Mouse (Mus musculus): ENCODE results near the gene Ntn1. TPM values are rescaled to one million over a fixed set of nuclear protein-coding genes. Genes with fewer than 3 reads are reported as not detected.

Gene Ntn1
- polyA plus RNA-seq, 1 experiment from 2014 or later: 24.8 TPM

- Histone ChIP-seq H3K4me1 (replicated peaks) (peaks cover 39% of the 10 kb centered on the region), H3K4me2 (no peak overlapping the region; the same call in 1 of the 2 replicates)
Observed at GRCm38 (mm10) chr11:68387971-68388654, 12.5 kb downstream of the Ntn1 start.

GRCm38 (mm10) chr11:68387441-68387760, 13.2 kb downstream of the Ntn1 start:
- 0 out of 2 replicates have a peak overlapping the region, but pooled peaks have one; percentile 58 for H3K9ac ChIP-seq

More at GRCm38 (mm10) chr11:68387971-68388654, 12.5 kb downstream of the Ntn1 start:
- Histone ChIP-seq H3K4me3 (no peak overlapping the region), H3K36me3 (no peaks in the 10 kb centered on the region), H3K9ac (no peak overlapping the region), H3K9me3 (no peaks in the 10 kb centered on the region), H3K27me3 (peaks cover 68% of the 10 kb centered on the region), H3K27ac (replicated peaks) (no peak overlapping the region)
- ATAC-seq (ENCODE audit: low FRiP score, low read depth): no peak
- 30% methylated on average over 11 of the region's 11 CpGs for WGBS

DNA sequence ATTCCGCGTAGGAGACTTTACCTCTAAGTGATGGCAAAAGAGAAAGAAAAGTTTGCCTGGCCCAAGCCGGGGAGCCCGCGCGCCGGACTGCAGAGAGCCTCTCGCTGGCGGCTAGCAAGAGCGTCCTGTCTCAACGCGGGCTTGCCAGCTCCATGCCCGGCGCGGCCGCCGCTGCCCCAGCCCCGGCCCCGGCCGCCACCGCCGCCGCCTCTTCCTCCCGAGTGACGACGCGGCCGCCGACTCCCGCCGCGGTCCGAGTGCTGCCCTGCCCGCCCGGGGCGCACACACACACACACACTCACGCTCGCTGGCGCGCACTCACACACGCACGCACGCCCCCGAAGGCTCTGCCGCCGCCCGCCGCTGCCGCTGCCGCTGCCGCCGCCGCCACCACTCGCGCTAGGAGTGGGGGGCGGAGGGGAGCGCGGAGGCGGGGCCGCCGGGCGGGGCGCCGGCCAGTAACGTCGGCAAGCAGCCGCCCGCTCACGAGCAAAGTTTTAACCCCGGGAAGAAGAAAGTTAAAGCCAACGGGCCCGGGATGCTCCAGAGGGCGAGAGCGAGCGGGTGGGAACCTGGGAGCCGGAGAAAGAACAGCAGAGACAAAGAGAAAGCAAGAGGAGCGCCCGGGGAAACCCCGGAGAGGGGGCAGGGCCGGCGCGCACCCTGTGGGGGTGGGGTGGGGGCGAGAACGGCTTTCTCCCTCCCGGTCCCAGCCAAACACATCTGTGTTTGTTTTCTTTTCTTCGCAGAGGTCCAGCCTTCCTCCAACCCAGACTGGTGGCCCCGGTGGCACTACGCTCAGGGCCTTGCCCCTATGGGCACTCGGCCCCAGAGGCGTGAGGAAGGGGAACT, 13.8 kb downstream of the Ntn1 start:
- H3K9ac ChIP-seq: peak overlapping the region; percentile 58
- peak overlapping the region; percentile 74 for H3K27ac ChIP-seq (replicated peaks)
- H3K4me1 ChIP-seq (replicated peaks): peaks cover 39% of the 10 kb centered on the region
- peak; percentile 71 for ATAC-seq (ENCODE audit: low FRiP score, low read depth)
- peak overlapping the region; percentile 53 for H3K4me3 ChIP-seq
- H3K9me3 ChIP-seq: no peaks in the 10 kb centered on the region
- H3K36me3 ChIP-seq: no peaks in the 10 kb centered on the region
- peaks cover 58% of the 10 kb centered on the region for H3K27me3 ChIP-seq
- H3K4me2 ChIP-seq: peak overlapping the region; percentile 96
- under 1% methylated on average over 81 of the region's 90 CpGs for WGBS

More at GRCm38 (mm10) chr11:68387441-68387760, 13.2 kb downstream of the Ntn1 start:
- 18% methylated on average over 4 of the region's 4 CpGs for WGBS
- Histone ChIP-seq H3K36me3 (no peaks in the 10 kb centered on the region), H3K4me1 (replicated peaks) (peaks cover 39% of the 10 kb centered on the region), H3K9me3 (no peaks in the 10 kb centered on the region), H3K27ac (replicated peaks) (peak overlapping the region; percentile 74; the same call in 1 of the 2 replicates), H3K4me2 (peak overlapping the region; percentile 96), H3K4me3 (peak overlapping the region; percentile 53), H3K27me3 (peaks cover 64% of the 10 kb centered on the region)
- ATAC-seq (ENCODE audit: low FRiP score, low read depth): no peak

DNA sequence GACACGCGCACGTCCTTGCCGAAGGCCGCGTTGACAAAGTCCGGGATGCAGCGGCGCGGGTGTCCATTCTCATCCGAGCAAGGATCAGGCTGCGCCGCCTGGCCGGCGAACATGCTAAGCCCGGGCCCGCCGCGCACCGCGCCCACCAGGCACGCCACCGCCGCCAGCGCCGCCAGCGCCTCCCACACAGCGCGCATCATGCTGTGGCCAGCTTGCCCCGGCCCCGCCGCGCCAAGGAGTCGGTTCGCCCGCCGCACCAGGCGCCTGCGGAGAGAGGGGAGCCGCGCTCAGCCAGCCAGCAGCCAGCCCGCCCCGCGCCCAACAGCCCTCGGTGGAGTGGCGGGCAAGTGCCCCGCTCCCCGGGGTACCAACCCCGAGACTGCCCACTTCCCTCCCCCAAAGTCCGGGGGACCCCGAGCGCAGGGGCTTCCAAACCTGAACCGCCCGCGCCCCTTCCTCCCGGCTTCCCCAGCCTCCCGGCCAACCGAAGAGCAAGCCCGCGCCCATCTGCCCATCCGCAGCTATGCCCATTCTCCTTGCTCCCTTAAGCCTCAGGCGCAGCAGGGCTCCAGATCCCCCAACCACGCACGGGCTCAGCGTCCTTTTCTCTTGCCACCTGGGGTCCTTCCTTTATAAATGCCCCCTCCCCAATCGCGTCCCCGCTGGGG, 14.6 kb downstream of the Ntn1 start:
- Histone ChIP-seq H3K4me3 (peak overlapping the region; percentile 53), H3K4me2 (peak overlapping the region; percentile 96), H3K27ac (replicated peaks) (peak overlapping the region; percentile 74), H3K4me1 (replicated peaks) (peaks cover 39% of the 10 kb centered on the region), H3K9me3 (no peaks in the 10 kb centered on the region), H3K27me3 (peaks cover 55% of the 10 kb centered on the region), H3K9ac (peak overlapping the region; percentile 58), H3K36me3 (no peaks in the 10 kb centered on the region)
- under 1% methylated on average over 40 of the region's 68 CpGs for WGBS
- peak; percentile 59; the same call in 1 of the 2 replicates for ATAC-seq (ENCODE audit: low FRiP score, low read depth)

GRCm38 (mm10) chr11:68385021-68385821, 15.4 kb downstream of the Ntn1 start:
- under 1% methylated on average over 94 of the region's 94 CpGs for WGBS
- Histone ChIP-seq H3K4me3 (peak overlapping the region; percentile 53), H3K9me3 (no peaks in the 10 kb centered on the region), H3K4me2 (peak overlapping the region; percentile 96), H3K4me1 (replicated peaks) (peaks cover 39% of the 10 kb centered on the region), H3K27ac (replicated peaks) (peak overlapping the region; percentile 74), H3K27me3 (peaks cover 53% of the 10 kb centered on the region), H3K9ac (peak overlapping the region; percentile 58), H3K36me3 (no peaks in the 10 kb centered on the region)
- 0 out of 2 replicates have a peak, but pooled peaks have one; percentile 16 for ATAC-seq (ENCODE audit: low FRiP score, low read depth)

GRCm38 (mm10) chr11:68384592-68385020, 16.0 kb downstream of the Ntn1 start:
- Histone ChIP-seq H3K4me1 (replicated peaks) (peaks cover 38% of the 10 kb centered on the region), H3K4me2 (peak overlapping the region; percentile 96), H3K9ac (peak overlapping the region; percentile 58), H3K9me3 (no peaks in the 10 kb centered on the region), H3K27me3 (peaks cover 54% of the 10 kb centered on the region), H3K4me3 (peak overlapping the region; percentile 53), H3K36me3 (no peaks in the 10 kb centered on the region), H3K27ac (replicated peaks) (peak overlapping the region; percentile 74)
- no peak for ATAC-seq (ENCODE audit: low FRiP score, low read depth)
- WGBS: 2% methylated on average over 27 of the region's 27 CpGs

DNA sequence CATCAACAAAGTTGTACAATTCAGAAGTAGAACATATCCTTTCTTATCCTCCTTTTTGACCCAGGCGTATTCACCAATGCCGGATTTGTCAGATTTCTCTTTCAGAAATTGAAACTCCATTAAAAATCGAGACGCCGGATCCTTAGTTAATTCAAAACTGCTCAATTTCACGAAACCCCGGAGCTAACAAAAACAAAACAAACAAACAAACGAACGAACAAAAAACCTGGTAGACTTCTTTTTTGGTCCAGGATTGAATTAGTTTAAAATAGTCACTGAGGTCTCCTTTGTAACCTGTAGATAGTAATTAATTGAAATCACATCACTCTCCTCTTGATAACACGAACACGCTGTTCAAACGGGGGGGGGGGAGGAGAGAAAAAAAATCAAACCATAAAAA, 16.5 kb downstream of the Ntn1 start:
- ATAC-seq (ENCODE audit: low FRiP score, low read depth): no peak
- peak overlapping the region; percentile 96 for H3K4me2 ChIP-seq
- peaks cover 41% of the 10 kb centered on the region for H3K4me1 ChIP-seq (replicated peaks)
- H3K27ac ChIP-seq (replicated peaks): no peak overlapping the region
- H3K4me3 ChIP-seq: peak overlapping the region; percentile 53
- H3K9me3 ChIP-seq: no peaks in the 10 kb centered on the region
- no peaks in the 10 kb centered on the region for H3K36me3 ChIP-seq
- peaks cover 52% of the 10 kb centered on the region for H3K27me3 ChIP-seq
- no peak overlapping the region for H3K9ac ChIP-seq
- 6% methylated on average over 12 of the region's 12 CpGs for WGBS

- Histone ChIP-seq H3K4me1 (replicated peaks) (peaks cover 47% of the 10 kb centered on the region), H3K9ac (no peak overlapping the region), H3K4me2 (peak overlapping the region; percentile 96), H3K27ac (replicated peaks) (no peak overlapping the region), H3K4me3 (peak overlapping the region; percentile 53), H3K27me3 (peaks cover 46% of the 10 kb centered on the region), H3K36me3 (no peaks in the 10 kb centered on the region), H3K9me3 (no peaks in the 10 kb centered on the region)
- WGBS: 12% methylated on average over 10 of the region's 10 CpGs
- ATAC-seq (ENCODE audit: low FRiP score, low read depth): no peak
Observed at GRCm38 (mm10) chr11:68383519-68383918, 17.1 kb downstream of the Ntn1 start.

GRCm38 (mm10) chr11:68381833-68382232, 18.8 kb downstream of the Ntn1 start:
- peaks cover 45% of the 10 kb centered on the region for H3K4me1 ChIP-seq (replicated peaks)

DNA sequence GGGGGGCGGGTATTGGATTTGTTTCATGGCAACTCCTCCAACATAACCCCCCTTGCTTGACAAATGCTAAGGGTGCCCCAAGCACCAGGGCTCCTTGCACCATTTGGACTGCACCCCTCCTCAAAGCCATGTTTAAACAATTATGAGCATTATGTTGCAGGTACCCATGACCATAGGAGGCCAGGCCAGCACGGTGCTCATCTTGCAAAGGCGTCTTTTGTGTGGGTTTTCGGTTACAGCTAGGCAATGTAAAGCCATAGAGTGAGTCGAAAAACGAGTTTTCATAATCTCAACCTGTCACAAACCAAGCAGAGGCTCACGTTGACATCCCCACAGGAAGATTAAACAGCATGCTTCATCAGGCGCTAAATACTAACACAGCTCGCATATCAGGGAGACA, 19.3 kb downstream of the Ntn1 start:
- Histone ChIP-seq H3K36me3 (no peaks in the 10 kb centered on the region), H3K27ac (replicated peaks) (no peak overlapping the region), H3K9ac (no peak overlapping the region), H3K4me3 (no peak overlapping the region), H3K4me2 (no peak overlapping the region), H3K9me3 (no peaks in the 10 kb centered on the region), H3K27me3 (peaks cover 35% of the 10 kb centered on the region), H3K4me1 (replicated peaks) (peaks cover 40% of the 10 kb centered on the region)
- WGBS: 63% methylated on average over 9 of the region's 9 CpGs
- ATAC-seq (ENCODE audit: low FRiP score, low read depth): no peak

More at GRCm38 (mm10) chr11:68381833-68382232, 18.8 kb downstream of the Ntn1 start:
- Histone ChIP-seq H3K36me3 (no peaks in the 10 kb centered on the region), H3K27me3 (peaks cover 31% of the 10 kb centered on the region), H3K4me3 (no peak overlapping the region), H3K9me3 (no peaks in the 10 kb centered on the region), H3K9ac (no peak overlapping the region), H3K27ac (replicated peaks) (no peak overlapping the region), H3K4me2 (no peak overlapping the region)
- no peak for ATAC-seq (ENCODE audit: low FRiP score, low read depth)
- 68% methylated on average over 1 of the region's 1 CpGs for WGBS
